Mouse (Mus musculus) kidney, adult 9 months (tissue): ENCODE measurements around the gene Ccdc60.

ENCODE experiments used
- DNase-seq: peaks from one replicate; pipeline ENCODE4 v3.0.0; 2022

Gene Ccdc60

GRCm38 (mm10) chr5:116269212-116270145 is 19.3 kb downstream of the Ccdc60 start:
- no peak for DNase-seq

- no peak for DNase-seq
Observed at GRCm38 (mm10) chr5:116262689-116263088, 26.1 kb downstream of the Ccdc60 start.

- no peak for DNase-seq
Observed at GRCm38 (mm10) chr5:116261944-116262343, 26.8 kb downstream of the Ccdc60 start.

GRCm38 (mm10) chr5:116260356-116260755 is 28.4 kb downstream of the Ccdc60 start:
- no peak for DNase-seq

- DNase-seq: no peak
Observed at GRCm38 (mm10) chr5:116258321-116258860, 30.4 kb downstream of the Ccdc60 start.

- DNase-seq: no peak
Observed at GRCm38 (mm10) chr5:116253914-116254313, 34.9 kb downstream of the Ccdc60 start.

- no peak for DNase-seq
Observed at GRCm38 (mm10) chr5:116252186-116252585, 36.6 kb downstream of the Ccdc60 start.

- DNase-seq: peak; percentile 36
Observed at GRCm38 (mm10) chr5:116246642-116247041, 42.1 kb downstream of the Ccdc60 start.

- DNase-seq: peak; percentile 30
Observed at GRCm38 (mm10) chr5:116244476-116244875, 44.3 kb downstream of the Ccdc60 start.

- DNase-seq: no peak
Observed at GRCm38 (mm10) chr5:116243622-116244021, 45.2 kb downstream of the Ccdc60 start.

GRCm38 (mm10) chr5:116231841-116232643 is 56.7 kb downstream of the Ccdc60 start:
- DNase-seq: peak; percentile 58

GRCm38 (mm10) chr5:116228414-116228813 is 60.4 kb downstream of the Ccdc60 start:
- no peak for DNase-seq

- no peak for DNase-seq
Observed at GRCm38 (mm10) chr5:116224023-116224422, 64.8 kb downstream of the Ccdc60 start.

GRCm38 (mm10) chr5:116221916-116222315 is 66.9 kb downstream of the Ccdc60 start:
- DNase-seq: no peak

GRCm38 (mm10) chr5:116219288-116219687 is 69.5 kb downstream of the Ccdc60 start:
- no peak for DNase-seq

- peak; percentile 9 for DNase-seq
Observed at GRCm38 (mm10) chr5:116212706-116213105, 76.1 kb downstream of the Ccdc60 start.

GRCm38 (mm10) chr5:116209378-116210091 is 79.2 kb downstream of the Ccdc60 start:
- DNase-seq: no peak

- DNase-seq: no peak
Observed at GRCm38 (mm10) chr5:116208741-116209368, 79.9 kb downstream of the Ccdc60 start.

- DNase-seq: no peak
Observed at GRCm38 (mm10) chr5:116202692-116203091, 86.1 kb downstream of the Ccdc60 start.

GRCm38 (mm10) chr5:116194499-116194898 is 94.3 kb downstream of the Ccdc60 start:
- DNase-seq: no peak

- DNase-seq: no peak
Observed at GRCm38 (mm10) chr5:116192693-116193092, 96.1 kb downstream of the Ccdc60 start.

GRCm38 (mm10) chr5:116191596-116191995 is 97.2 kb downstream of the Ccdc60 start:
- DNase-seq: no peak
